Mouse (Mus musculus): Measurements from ENCODE around the gene Gal3st4.

DNA sequence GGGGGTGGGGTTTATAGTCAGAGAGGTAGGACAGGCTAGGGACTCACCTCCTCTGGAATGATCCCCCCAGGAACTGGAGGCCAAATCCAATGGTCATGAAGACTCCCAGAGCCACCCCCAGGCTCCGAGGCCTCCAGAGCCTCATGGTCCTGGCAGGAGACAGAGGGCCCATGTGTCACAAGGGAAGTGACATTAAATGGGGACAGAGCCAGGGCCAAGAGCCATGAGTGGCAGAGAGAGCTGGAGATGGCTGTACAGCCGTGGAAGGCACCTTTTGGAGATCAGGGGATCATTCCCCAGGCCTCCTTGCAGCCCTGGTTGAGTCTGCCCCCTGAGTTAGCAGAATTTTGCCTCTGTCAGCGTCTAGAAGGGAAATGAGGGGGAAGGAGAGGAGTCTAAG lies 1.4 kb downstream of the Gal3st4 start:
- TF ChIP-seq POLR2A (IDR thresholded peaks at IDR 0.05; ENCODE audit: insufficient read depth, low read depth, low read length) (no peak), CTCF (IDR thresholded peaks at IDR 0.05) (no peak)
